Mouse (Mus musculus): ENCODE data around the gene Rpl35a. TPM values are rescaled to one million over a fixed set of nuclear protein-coding genes. Genes with fewer than 3 reads are reported as not detected.

Gene Rpl35a
- polyA plus RNA-seq, 1 experiment = 198 TPM

DNA sequence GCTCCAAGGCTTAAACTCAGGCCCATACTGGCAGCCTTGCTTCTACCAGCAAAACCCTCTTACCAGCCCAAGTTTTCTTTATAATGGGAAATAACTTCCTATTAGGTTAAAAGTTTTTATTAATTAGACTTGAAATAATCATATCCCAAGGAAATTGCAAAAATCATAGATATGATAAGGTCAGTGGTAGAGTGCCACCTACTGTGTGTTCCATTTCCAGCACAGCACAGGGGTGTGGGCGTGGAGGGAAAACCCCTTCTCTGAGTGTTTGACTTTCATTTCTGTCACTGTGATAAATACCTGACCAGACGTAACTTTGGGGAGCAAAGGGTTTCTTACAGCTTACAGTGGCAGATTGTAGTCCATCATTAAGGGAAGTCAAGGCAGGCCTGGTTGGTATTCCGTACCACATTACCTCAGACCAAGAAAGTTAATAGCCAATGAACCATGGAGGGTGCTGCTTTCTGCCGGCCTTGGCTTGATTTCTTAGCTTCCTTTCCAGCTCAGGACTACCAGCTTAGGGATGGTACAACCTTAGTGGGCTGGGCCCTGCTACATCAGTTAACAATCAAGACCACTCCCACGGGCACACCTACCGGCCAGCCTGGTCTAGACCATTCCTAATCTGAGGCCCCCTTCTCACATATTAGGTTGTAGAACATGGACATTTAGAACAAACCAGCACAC, 16.8 kb downstream of the Rpl35a start:
- 63% methylated on average over 6 of the region's 6 CpGs for WGBS
- peak; percentile 32 to 56 for DNase-seq (ENCODE audit: low read depth in 1 of 2, low spot score in 2 of 2)
- peaks cover 3% of the 10 kb centered on the region; the same call in 1 of the 2 replicates for H3K4me1 ChIP-seq (ENCODE audit: control insufficient read depth, insufficient read depth, insufficient read length)

DNA sequence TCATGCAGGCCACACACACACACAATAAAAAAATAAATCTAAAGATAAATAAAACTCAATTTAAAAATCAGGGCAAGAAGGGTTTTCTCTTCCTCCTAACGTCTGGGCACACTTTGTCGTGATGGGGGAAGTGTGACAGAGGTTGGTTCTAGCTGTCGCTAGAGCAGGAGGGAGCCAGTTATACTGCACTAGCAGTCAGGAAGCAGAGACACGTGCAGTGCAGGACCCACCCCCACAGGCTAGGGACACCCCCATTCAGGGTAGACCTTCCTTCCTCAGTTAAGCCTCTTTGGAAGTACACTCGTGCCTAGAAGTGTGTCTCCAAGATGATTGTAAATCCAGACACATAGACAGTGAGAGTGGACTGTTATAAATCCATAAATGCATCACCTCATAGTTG, 18.7 kb downstream of the Rpl35a start:
- 17% methylated on average over 5 of the region's 5 CpGs for WGBS
- no peak overlapping the region for H3K4me3 ChIP-seq (ENCODE audit: extremely low read depth, insufficient read depth, insufficient read length)
- H3K36me3 ChIP-seq (ENCODE audit: control insufficient read depth, insufficient read depth, low read length) = no peaks in the 10 kb centered on the region
- no peak for TF ChIP-seq POLR2A (IDR thresholded peaks at IDR 0.05; ENCODE audit: low read depth, low read length)
- TF ChIP-seq CTCF (IDR thresholded peaks at IDR 0.05; ENCODE audit: extremely low read depth, insufficient read depth, insufficient read length, insufficient replicate concordance) = no peak
- no peaks in the 10 kb centered on the region for H3K27me3 ChIP-seq (ENCODE audit: control insufficient read depth, insufficient read depth, low read length)
- DNase-seq (ENCODE audit: low read depth in 1 of 2, low spot score in 2 of 2) = peak in 1 of 2 experiments; percentile 13
- H3K27ac ChIP-seq (ENCODE audit: insufficient read depth, low read length) = no peak overlapping the region
- H3K4me1 ChIP-seq (ENCODE audit: control insufficient read depth, insufficient read depth, insufficient read length) = peaks cover 3% of the 10 kb centered on the region; the same call in 1 of the 2 replicates

More for the DNA sequence above, 16.8 kb downstream of the Rpl35a start:
- Histone ChIP-seq H3K36me3 (ENCODE audit: control insufficient read depth, insufficient read depth, low read length) (no peaks in the 10 kb centered on the region), H3K27ac (ENCODE audit: insufficient read depth, low read length) (peak overlapping the region; percentile 37; the same call in 1 of the 2 replicates), H3K27me3 (ENCODE audit: control insufficient read depth, insufficient read depth, low read length) (no peaks in the 10 kb centered on the region), H3K4me3 (ENCODE audit: extremely low read depth, insufficient read depth, insufficient read length) (no peak overlapping the region)
- no peak for TF ChIP-seq CTCF (IDR thresholded peaks at IDR 0.05; ENCODE audit: extremely low read depth, insufficient read depth, insufficient read length, insufficient replicate concordance)
- TF ChIP-seq POLR2A (IDR thresholded peaks at IDR 0.05; ENCODE audit: low read depth, low read length) = no peak

DNA sequence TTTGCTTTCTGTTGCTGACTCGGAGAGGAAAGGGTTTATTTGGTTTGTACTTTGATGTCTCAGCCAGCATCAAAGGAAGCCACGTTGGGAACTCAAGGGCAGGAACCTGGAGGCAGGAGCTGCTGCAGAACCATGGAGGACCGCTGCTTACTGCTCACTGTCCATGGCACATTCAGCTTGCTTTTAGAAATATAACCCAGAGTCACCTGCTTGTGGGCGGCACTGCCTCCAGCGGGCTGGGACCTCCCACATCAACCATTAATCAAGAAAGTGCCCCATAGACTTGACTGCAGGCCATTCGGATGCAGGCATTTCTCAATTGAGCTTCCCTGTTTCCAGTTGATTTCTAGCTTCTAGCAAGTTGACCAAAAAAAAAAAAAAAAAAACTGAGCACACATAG, 19.8 kb downstream of the Rpl35a start:
- H3K27me3 ChIP-seq (ENCODE audit: control insufficient read depth, insufficient read depth, low read length) = no peaks in the 10 kb centered on the region
- no peak overlapping the region for H3K4me3 ChIP-seq (ENCODE audit: extremely low read depth, insufficient read depth, insufficient read length)
- H3K27ac ChIP-seq (ENCODE audit: insufficient read depth, low read length) = no peak overlapping the region
- no peaks in the 10 kb centered on the region for H3K36me3 ChIP-seq (ENCODE audit: control insufficient read depth, insufficient read depth, low read length)
- WGBS = 64% methylated on average over 6 of the region's 6 CpGs
- no peak for DNase-seq (ENCODE audit: low read depth in 1 of 2, low spot score in 2 of 2)
- TF ChIP-seq POLR2A (IDR thresholded peaks at IDR 0.05; ENCODE audit: low read depth, low read length) = no peak
- no peak for TF ChIP-seq CTCF (IDR thresholded peaks at IDR 0.05; ENCODE audit: extremely low read depth, insufficient read depth, insufficient read length, insufficient replicate concordance)
- H3K4me1 ChIP-seq (ENCODE audit: control insufficient read depth, insufficient read depth, insufficient read length) = peaks cover 3% of the 10 kb centered on the region; the same call in 1 of the 2 replicates

- H3K27ac ChIP-seq (ENCODE audit: insufficient read depth, low read length) = no peak overlapping the region
- no peak for DNase-seq (ENCODE audit: low read depth in 1 of 2, low spot score in 2 of 2)
- TF ChIP-seq CTCF (IDR thresholded peaks at IDR 0.05; ENCODE audit: extremely low read depth, insufficient read depth, insufficient read length, insufficient replicate concordance) (no peak), POLR2A (IDR thresholded peaks at IDR 0.05; ENCODE audit: low read depth, low read length) (no peak)
- 30% methylated on average over 5 of the region's 5 CpGs for WGBS
- H3K4me1 ChIP-seq (ENCODE audit: control insufficient read depth, insufficient read depth, insufficient read length) = peaks cover 3% of the 10 kb centered on the region; the same call in 1 of the 2 replicates
- no peaks in the 10 kb centered on the region for H3K27me3 ChIP-seq (ENCODE audit: control insufficient read depth, insufficient read depth, low read length)
- no peaks in the 10 kb centered on the region for H3K36me3 ChIP-seq (ENCODE audit: control insufficient read depth, insufficient read depth, low read length)
- no peak overlapping the region for H3K4me3 ChIP-seq (ENCODE audit: extremely low read depth, insufficient read depth, insufficient read length)
These were observed 20.9 kb downstream of the Rpl35a start for GRCm38 (mm10) chr16:33077069-33077627.

- TF ChIP-seq CTCF (IDR thresholded peaks at IDR 0.05; ENCODE audit: extremely low read depth, insufficient read depth, insufficient read length, insufficient replicate concordance) = no peak
- no peak for TF ChIP-seq POLR2A (IDR thresholded peaks at IDR 0.05; ENCODE audit: low read depth, low read length)
- H3K27ac ChIP-seq (ENCODE audit: insufficient read depth, low read length) = no peak overlapping the region
- WGBS = 85% methylated on average over 7 of the region's 7 CpGs
- no peaks in the 10 kb centered on the region; the same call in 1 of the 2 replicates for H3K4me1 ChIP-seq (ENCODE audit: control insufficient read depth, insufficient read depth, insufficient read length)
- no peak for DNase-seq (ENCODE audit: low read depth in 1 of 2, low spot score in 2 of 2)
- no peaks in the 10 kb centered on the region for H3K27me3 ChIP-seq (ENCODE audit: control insufficient read depth, insufficient read depth, low read length)
- H3K36me3 ChIP-seq (ENCODE audit: control insufficient read depth, insufficient read depth, low read length) = no peaks in the 10 kb centered on the region
- no peak overlapping the region for H3K4me3 ChIP-seq (ENCODE audit: extremely low read depth, insufficient read depth, insufficient read length)
These were observed 23.8 kb downstream of the Rpl35a start for GRCm38 (mm10) chr16:33080063-33080462.

GRCm38 (mm10) chr16:33082951-33083350, 26.7 kb downstream of the Rpl35a start:
- no peak for DNase-seq (ENCODE audit: low read depth in 1 of 2, low spot score in 2 of 2)
- no peaks in the 10 kb centered on the region for H3K27me3 ChIP-seq (ENCODE audit: control insufficient read depth, insufficient read depth, low read length)
- no peaks in the 10 kb centered on the region for H3K36me3 ChIP-seq (ENCODE audit: control insufficient read depth, insufficient read depth, low read length)
- H3K27ac ChIP-seq (ENCODE audit: insufficient read depth, low read length) = no peak overlapping the region
- TF ChIP-seq CTCF (IDR thresholded peaks at IDR 0.05; ENCODE audit: extremely low read depth, insufficient read depth, insufficient read length, insufficient replicate concordance) (no peak), POLR2A (IDR thresholded peaks at IDR 0.05; ENCODE audit: low read depth, low read length) (no peak)
- H3K4me1 ChIP-seq (ENCODE audit: control insufficient read depth, insufficient read depth, insufficient read length) = no peaks in the 10 kb centered on the region; the same call in 1 of the 2 replicates
- no peak overlapping the region for H3K4me3 ChIP-seq (ENCODE audit: extremely low read depth, insufficient read depth, insufficient read length)
- WGBS = 88% methylated on average over 6 of the region's 6 CpGs

DNA sequence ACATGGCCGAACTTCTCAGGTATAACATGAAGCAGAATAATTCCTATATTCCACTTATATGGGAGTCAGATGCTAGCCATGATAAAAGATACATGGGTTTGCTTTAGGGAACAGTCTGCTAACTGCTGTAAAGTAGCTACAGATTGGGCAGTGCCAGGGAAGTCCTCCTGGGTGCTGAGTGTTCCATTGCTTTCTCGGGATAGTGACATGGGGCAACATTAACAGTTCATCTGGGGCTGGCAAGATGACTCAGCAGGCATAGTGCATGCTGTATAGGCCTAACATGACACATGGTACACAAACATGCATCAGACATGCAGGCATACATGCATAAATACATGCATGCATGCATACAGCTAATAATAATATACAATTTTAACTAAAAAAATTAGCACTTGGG, 27.7 kb downstream of the Rpl35a start:
- TF ChIP-seq CTCF (IDR thresholded peaks at IDR 0.05; ENCODE audit: extremely low read depth, insufficient read depth, insufficient read length, insufficient replicate concordance) (no peak), POLR2A (IDR thresholded peaks at IDR 0.05; ENCODE audit: low read depth, low read length) (no peak)
- Histone ChIP-seq H3K27me3 (ENCODE audit: control insufficient read depth, insufficient read depth, low read length) (no peaks in the 10 kb centered on the region), H3K36me3 (ENCODE audit: control insufficient read depth, insufficient read depth, low read length) (no peaks in the 10 kb centered on the region), H3K4me3 (ENCODE audit: extremely low read depth, insufficient read depth, insufficient read length) (no peak overlapping the region), H3K4me1 (ENCODE audit: control insufficient read depth, insufficient read depth, insufficient read length) (no peaks in the 10 kb centered on the region), H3K27ac (ENCODE audit: insufficient read depth, low read length) (no peak overlapping the region)
- no peak for DNase-seq (ENCODE audit: low read depth in 1 of 2, low spot score in 2 of 2)
- 92% methylated on average over 2 of the region's 2 CpGs for WGBS
